Mouse (Mus musculus) neutrophil, adult 65 days (primary cell): Measurements from ENCODE around the gene Sec62. TPM values are rescaled to one million over a fixed set of nuclear protein-coding genes. Genes with fewer than 3 reads are reported as not detected.

Source experiments
- total RNA-seq: library from RNA; stranded (reverse); gene quantifications from 2 replicates; pipeline ENCODE4 v1.2.4, GENCODE M21; 2023

Gene Sec62
- 57.9 and 61.0 TPM in 2 replicates for total RNA-seq

GRCm38 (mm10) chr3:30792737-30793402, at the start of gene Sec62:
Sec62 (plus strand) TSS chr3:30792875.

GRCm38 (mm10) chr3:30746006-30746405, 46.7 kb upstream of the Sec62 start, which contains the start of gene Samd7:
Samd7 (plus strand) TSS chr3:30746293.

GRCm38 (mm10) chr3:30855604-30856458, 63.2 kb downstream of the Sec62 start, which contains the start of gene Gpr160:
Gpr160 (plus strand) TSS chr3:30855950.

Other genes starting within 250 kb of the Sec62 start
- gene Mecom, start 244.9 kb upstream of the Sec62 start, total RNA-seq, result not detected in 2 replicates
- gene Actrt3, start 192.9 kb upstream of the Sec62 start, total RNA-seq, result not detected in 2 replicates
- gene Mynn, start 190.8 kb upstream of the Sec62 start, total RNA-seq, result 52.9 and 63.8 TPM in 2 replicates
- not detected in 2 replicates for gene Lrriq4, start 148.4 kb upstream of the Sec62 start, total RNA-seq
- not detected in 2 replicates for gene Lrrc34, start 145.0 kb upstream of the Sec62 start, total RNA-seq
- gene Lrrc31, start 93.0 kb upstream of the Sec62 start, total RNA-seq, result not detected in 2 replicates
- not detected in 2 replicates for gene Samd7, start 46.6 kb upstream of the Sec62 start, total RNA-seq
- 24.9 and 25.3 TPM in 2 replicates for gene Gpr160, start 63.1 kb downstream of the Sec62 start, total RNA-seq
- gene Phc3, start 176.5 kb downstream of the Sec62 start, total RNA-seq, result 29.3 and 35.3 TPM in 2 replicates
- 11.2 and 14.1 TPM in 2 replicates for gene Prkci, start 202.9 kb downstream of the Sec62 start, total RNA-seq